Mouse (Mus musculus) MN1 (cell line): ENCODE data around the gene Cryz.
A peak's percentile ranks its signal among the peaks of the same experiment; 100 is the strongest.
"Not testable (repeated sequence)": the region's sequence is repeated elsewhere in the genome, so short reads cannot be mapped to it uniquely, and the experiment has no call there.

Source experiments
- DNase-seq: peaks from one replicate; pipeline ENCODE4 v3.0.0-alpha.2; 2016; ENCODE audit warnings: low spot score

The Cryz gene

GRCm38 (mm10) chr3:154611888-154612287 is 15.4 kb downstream of the Cryz start:
- no peak for DNase-seq

- DNase-seq: no peak
These were observed 18.3 kb downstream of the Cryz start for GRCm38 (mm10) chr3:154614771-154615170.

- no peak for DNase-seq
These were observed 18.8 kb downstream of the Cryz start for GRCm38 (mm10) chr3:154615304-154615703.

- DNase-seq: no peak
These were observed 19.6 kb downstream of the Cryz start for GRCm38 (mm10) chr3:154616106-154616505.

- no peak for DNase-seq
These were observed 31.8 kb downstream of the Cryz start for GRCm38 (mm10) chr3:154628284-154628683.

- not testable (repeated sequence) for DNase-seq
These were observed 34.8 kb downstream of the Cryz start for GRCm38 (mm10) chr3:154631281-154631680.

GRCm38 (mm10) chr3:154633091-154633490 is 36.6 kb downstream of the Cryz start:
- DNase-seq: peak; percentile 66

- DNase-seq: peak; percentile 60
These were observed 50.3 kb downstream of the Cryz start for GRCm38 (mm10) chr3:154646638-154647442.

GRCm38 (mm10) chr3:154647443-154647780 is 50.9 kb downstream of the Cryz start:
- no peak for DNase-seq

- DNase-seq: no peak
These were observed 53.1 kb downstream of the Cryz start for GRCm38 (mm10) chr3:154649411-154650285.

- no peak for DNase-seq
These were observed 54.8 kb downstream of the Cryz start for GRCm38 (mm10) chr3:154651192-154651821.

- DNase-seq: peak; percentile 78
These were observed 56.3 kb downstream of the Cryz start for GRCm38 (mm10) chr3:154652581-154653420.

GRCm38 (mm10) chr3:154653454-154653853 is 56.9 kb downstream of the Cryz start:
- DNase-seq: no peak

- DNase-seq: no peak
These were observed 57.8 kb downstream of the Cryz start for GRCm38 (mm10) chr3:154654284-154654683.

GRCm38 (mm10) chr3:154654901-154655300 is 58.4 kb downstream of the Cryz start:
- no peak for DNase-seq

GRCm38 (mm10) chr3:154655711-154656110 is 59.2 kb downstream of the Cryz start:
- no peak for DNase-seq

GRCm38 (mm10) chr3:154663545-154663944 is 67.0 kb downstream of the Cryz start, which contains the start of gene Erich3:
TSS of gene Erich3 (plus strand) at chr3:154663859.
- no peak for DNase-seq

GRCm38 (mm10) chr3:154663976-154664581 is 67.6 kb downstream of the Cryz start:
- no peak for DNase-seq

- DNase-seq: no peak
These were observed 68.1 kb downstream of the Cryz start for GRCm38 (mm10) chr3:154664636-154665035.

- no peak for DNase-seq
These were observed 72.0 kb downstream of the Cryz start for GRCm38 (mm10) chr3:154668485-154668884.

- no peak for DNase-seq
These were observed 74.1 kb downstream of the Cryz start for GRCm38 (mm10) chr3:154670584-154670983.
